Mouse (Mus musculus) erythroblast, embryonic 14.5 days (primary cell): ENCODE measurements around the gene Gm26992. TPM values are rescaled to one million over a fixed set of nuclear protein-coding genes. Genes with fewer than 3 reads are reported as not detected.
A peak's percentile ranks its signal among the peaks of the same experiment; 100 is the strongest.

Source experiments
- H3K27me3 ChIP-seq: 2 replicates; pipeline ENCODE4 v1.6.1; 2012; ENCODE audit warnings: inconsistent platforms; ENCODE audit not compliant: control insufficient read depth
- H3K36me3 ChIP-seq: 2 replicates; pipeline ENCODE4 v1.6.1; 2012; ENCODE audit warnings: mild to moderate bottlenecking, inconsistent platforms; ENCODE audit not compliant: control insufficient read depth
- H3K4me1 ChIP-seq: 2 replicates; pipeline ENCODE4 v1.6.1; 2012; ENCODE audit warnings: inconsistent platforms; ENCODE audit not compliant: control insufficient read depth
- H3K4me3 ChIP-seq: replicated peaks from 2 replicates; pipeline ENCODE3; 2012; ENCODE audit warnings: moderate library complexity, mild to moderate bottlenecking, inconsistent platforms
- H3K9me3 ChIP-seq: 2 replicates; pipeline ENCODE4 v1.6.1; 2012; ENCODE audit warnings: low read length, inconsistent platforms, mixed read lengths; ENCODE audit not compliant: control insufficient read depth
- GATA1 ChIP-seq: IDR thresholded peaks from 2 replicates; pipeline ENCODE4 v1.6.1; 2012; ENCODE audit warnings: low read length, inconsistent platforms, mixed read lengths
- TAL1 ChIP-seq: IDR thresholded peaks from 3 replicates; pipeline ENCODE4 v1.6.1; 2012; ENCODE audit warnings: low read length, inconsistent platforms, mixed read lengths
- polyA plus RNA-seq: library from polyadenylated mRNA; stranded (reverse); fragments of >175 nt; gene quantifications from 2 replicates; pipeline ENCODE4 v1.2.3, GENCODE M21; 2012

Gene Gm26992
- polyA plus RNA-seq, 1 experiment, result not detected

DNA sequence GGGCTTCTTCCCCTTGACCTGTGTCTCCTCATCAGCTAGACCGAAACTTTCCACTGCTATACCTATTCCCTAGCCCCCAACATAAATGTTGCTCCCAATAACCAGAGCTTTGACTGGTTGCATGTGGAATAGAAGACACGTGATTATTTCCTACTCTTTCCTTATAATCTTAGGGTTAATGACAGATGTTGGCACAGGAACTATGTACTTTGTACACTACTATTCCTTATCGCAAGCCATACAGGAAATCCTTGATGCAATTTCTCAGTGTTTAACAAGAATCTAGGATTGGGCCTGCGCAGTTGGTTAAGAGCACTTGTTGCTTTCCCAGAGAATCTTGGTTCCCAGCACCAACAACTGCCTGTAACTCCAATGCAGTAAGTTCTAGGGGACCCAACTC, 86.4 kb downstream of the Gm26992 start:
- Histone ChIP-seq H3K4me3 (no peak overlapping the region), H3K27me3 (no peaks in the 10 kb centered on the region), H3K36me3 (peaks cover 48% of the 10 kb centered on the region), H3K9me3 (no peaks in the 10 kb centered on the region), H3K4me1 (no peaks in the 10 kb centered on the region)
- no peak for TF ChIP-seq TAL1
- no peak for TF ChIP-seq GATA1

DNA sequence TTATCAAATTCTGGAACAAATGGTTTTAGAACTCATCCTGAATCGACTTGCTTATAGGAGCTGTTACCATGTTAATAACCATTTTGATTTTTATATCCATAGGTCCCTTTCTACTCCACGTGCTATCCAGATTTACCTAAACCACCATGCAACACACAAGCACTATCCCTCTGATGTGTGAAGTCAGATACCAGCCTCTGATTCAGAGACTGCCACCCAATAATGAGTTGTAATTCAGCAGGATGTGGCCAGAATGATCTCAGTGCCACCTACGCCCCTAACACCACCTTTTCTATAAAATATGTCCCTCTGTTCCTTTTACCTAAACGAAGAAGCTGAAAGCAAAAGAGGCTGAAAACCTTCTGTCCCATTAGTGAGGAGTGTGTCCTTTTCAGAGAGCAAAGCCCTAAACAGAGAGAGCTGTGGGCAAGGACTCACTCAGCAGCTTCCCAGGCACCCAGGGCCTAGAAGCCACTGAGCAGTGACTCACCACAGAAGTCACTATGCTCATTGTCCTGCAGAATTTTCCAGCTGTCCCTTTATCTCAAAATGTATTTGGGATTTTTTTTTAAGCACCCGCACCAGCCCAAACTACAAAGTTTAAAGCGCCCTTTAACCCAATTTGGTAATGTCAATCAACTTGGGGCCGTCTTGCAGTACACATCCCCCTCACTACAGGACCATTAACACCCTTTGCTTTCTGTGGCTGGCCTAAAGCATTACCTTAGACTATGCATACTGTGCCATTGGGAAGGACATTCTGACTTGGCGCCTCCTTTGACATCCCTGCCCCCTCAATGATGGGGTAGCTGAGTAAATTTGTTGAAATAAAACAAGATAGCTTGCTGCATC, 87.6 kb downstream of the Gm26992 start:
- H3K27me3 ChIP-seq, result no peaks in the 10 kb centered on the region
- no peaks in the 10 kb centered on the region for H3K4me1 ChIP-seq
- H3K4me3 ChIP-seq, result no peak overlapping the region
- TF ChIP-seq GATA1 (no peak), TAL1 (no peak)
- peaks cover 40% of the 10 kb centered on the region for H3K36me3 ChIP-seq
- H3K9me3 ChIP-seq, result no peaks in the 10 kb centered on the region

- Histone ChIP-seq H3K4me1 (peaks cover 17% of the 10 kb centered on the region), H3K4me3 (no peak overlapping the region), H3K9me3 (no peaks in the 10 kb centered on the region), H3K36me3 (peaks cover 1% of the 10 kb centered on the region), H3K27me3 (no peaks in the 10 kb centered on the region)
- TF ChIP-seq TAL1 (no peak), GATA1 (no peak)
These were observed 93.0 kb downstream of the Gm26992 start for GRCm38 (mm10) chrX:103514782-103515181.

GRCm38 (mm10) chrX:103515346-103515745, 93.5 kb downstream of the Gm26992 start:
- no peaks in the 10 kb centered on the region for H3K36me3 ChIP-seq
- H3K9me3 ChIP-seq, result no peaks in the 10 kb centered on the region
- no peak overlapping the region for H3K4me3 ChIP-seq
- TF ChIP-seq TAL1 (no peak), GATA1 (no peak)
- no peaks in the 10 kb centered on the region for H3K27me3 ChIP-seq
- peaks cover 19% of the 10 kb centered on the region for H3K4me1 ChIP-seq

GRCm38 (mm10) chrX:103518798-103519197, 97.0 kb downstream of the Gm26992 start:
- Histone ChIP-seq H3K36me3 (no peaks in the 10 kb centered on the region), H3K4me1 (peaks cover 19% of the 10 kb centered on the region), H3K27me3 (no peaks in the 10 kb centered on the region), H3K9me3 (no peaks in the 10 kb centered on the region), H3K4me3 (no peak overlapping the region)
- TF ChIP-seq TAL1, result no peak
- TF ChIP-seq GATA1, result no peak

DNA sequence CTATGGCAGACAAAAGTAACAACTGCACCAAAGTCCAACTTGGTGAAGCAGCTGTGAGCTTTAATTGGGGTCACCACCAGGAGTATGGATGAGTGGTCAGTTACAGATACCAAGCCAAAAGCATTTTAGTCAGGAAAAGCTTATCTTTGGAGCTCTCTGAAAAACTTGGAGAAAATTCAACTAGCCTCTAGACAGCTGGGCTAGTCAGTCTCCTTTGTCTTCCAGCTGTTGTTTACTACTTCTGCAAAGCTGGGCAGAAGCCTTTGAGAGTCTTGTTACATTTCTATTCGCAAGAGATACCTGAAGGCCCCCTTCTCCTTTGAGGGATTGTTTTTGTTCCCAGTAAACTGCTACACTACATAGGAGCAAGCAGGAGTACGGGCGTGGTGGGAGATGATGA, 97.7 kb downstream of the Gm26992 start:
- H3K27me3 ChIP-seq, result no peaks in the 10 kb centered on the region
- TF ChIP-seq GATA1 (no peak), TAL1 (no peak)
- no peak overlapping the region for H3K4me3 ChIP-seq
- H3K36me3 ChIP-seq, result no peaks in the 10 kb centered on the region
- H3K4me1 ChIP-seq, result peaks cover 19% of the 10 kb centered on the region
- H3K9me3 ChIP-seq, result no peaks in the 10 kb centered on the region

- no peak overlapping the region for H3K4me3 ChIP-seq
- no peaks in the 10 kb centered on the region for H3K9me3 ChIP-seq
- peaks cover 17% of the 10 kb centered on the region for H3K4me1 ChIP-seq
- TF ChIP-seq TAL1, result no peak
- TF ChIP-seq GATA1, result no peak
- H3K27me3 ChIP-seq, result no peaks in the 10 kb centered on the region
- H3K36me3 ChIP-seq, result no peaks in the 10 kb centered on the region
These were observed 99.5 kb downstream of the Gm26992 start for GRCm38 (mm10) chrX:103521221-103521716.

DNA sequence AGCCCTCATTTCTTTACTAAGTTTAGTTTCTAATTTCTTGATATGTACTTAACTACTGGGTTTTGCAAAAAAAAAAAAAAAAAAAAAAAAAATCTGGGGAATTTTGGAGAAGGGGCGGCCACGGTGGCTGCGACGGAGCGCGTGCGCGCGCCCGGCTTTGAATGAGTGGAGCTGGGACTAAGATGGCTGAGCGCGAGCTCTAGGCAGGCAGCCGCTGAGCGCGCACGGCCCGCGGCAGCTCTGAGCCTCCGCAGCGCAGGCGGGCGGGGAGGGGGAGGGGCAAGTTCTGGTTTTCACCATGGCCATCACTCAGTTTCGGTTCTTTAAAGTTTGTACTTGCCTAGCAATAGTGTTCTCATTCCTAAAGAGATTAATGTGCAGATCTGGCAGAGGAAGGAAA, 107.4 kb downstream of the Gm26992 start:
- TF ChIP-seq GATA1 (no peak), TAL1 (no peak)
- Histone ChIP-seq H3K4me3 (peak overlapping the region; percentile 44), H3K4me1 (peaks cover 2% of the 10 kb centered on the region; the same call in 1 of the 2 replicates), H3K9me3 (no peaks in the 10 kb centered on the region), H3K36me3 (no peaks in the 10 kb centered on the region), H3K27me3 (peaks cover 20% of the 10 kb centered on the region)

Other genes starting within 250 kb of the Gm26992 start
- gene Nap1l2, start 235.4 kb upstream of the Gm26992 start, polyA plus RNA-seq, result not detected in 2 replicates
- not detected in 2 replicates for gene Cdx4, start 100.6 kb upstream of the Gm26992 start, polyA plus RNA-seq
- gene Chic1, start 65.5 kb upstream of the Gm26992 start, polyA plus RNA-seq, result not detected in 2 replicates
- not detected in 2 replicates for gene Tsx, start 7.5 kb upstream of the Gm26992 start, polyA plus RNA-seq
- not detected in 2 replicates for gene Zcchc13, start 208.6 kb downstream of the Gm26992 start, polyA plus RNA-seq